Mouse (Mus musculus) thymus, adult 2 months (tissue): Measurements from ENCODE around the gene Ppp1r15b.

Experiments
- CTCF ChIP-seq: fragments of 200-500 bp; IDR thresholded peaks from 2 replicates; pipeline ENCODE4 v1.5.1; 2012; ENCODE audit warnings: mild to moderate bottlenecking, control low read depth, low read length, moderate library complexity, borderline replicate concordance; ENCODE audit not compliant: control insufficient read depth, poor library complexity, insufficient read depth; ENCODE audit errors: extremely low read depth
- POLR2A ChIP-seq: fragments of 200-500 bp; IDR thresholded peaks from 2 replicates; pipeline ENCODE4 v1.6.1; 2012; ENCODE audit warnings: mild to moderate bottlenecking, low read length, control low read depth, moderate library complexity; ENCODE audit not compliant: control insufficient read depth, poor library complexity, insufficient read depth; ENCODE audit errors: extremely low read depth

- no peak for TF ChIP-seq CTCF
- no peak for TF ChIP-seq POLR2A
These were observed 52.4 kb downstream of the Ppp1r15b start for GRCm38 (mm10) chr1:133183141-133183925.
